Comparison of ENCODE assay signal across 21 mouse cellular contexts in the genomic region with DNA sequence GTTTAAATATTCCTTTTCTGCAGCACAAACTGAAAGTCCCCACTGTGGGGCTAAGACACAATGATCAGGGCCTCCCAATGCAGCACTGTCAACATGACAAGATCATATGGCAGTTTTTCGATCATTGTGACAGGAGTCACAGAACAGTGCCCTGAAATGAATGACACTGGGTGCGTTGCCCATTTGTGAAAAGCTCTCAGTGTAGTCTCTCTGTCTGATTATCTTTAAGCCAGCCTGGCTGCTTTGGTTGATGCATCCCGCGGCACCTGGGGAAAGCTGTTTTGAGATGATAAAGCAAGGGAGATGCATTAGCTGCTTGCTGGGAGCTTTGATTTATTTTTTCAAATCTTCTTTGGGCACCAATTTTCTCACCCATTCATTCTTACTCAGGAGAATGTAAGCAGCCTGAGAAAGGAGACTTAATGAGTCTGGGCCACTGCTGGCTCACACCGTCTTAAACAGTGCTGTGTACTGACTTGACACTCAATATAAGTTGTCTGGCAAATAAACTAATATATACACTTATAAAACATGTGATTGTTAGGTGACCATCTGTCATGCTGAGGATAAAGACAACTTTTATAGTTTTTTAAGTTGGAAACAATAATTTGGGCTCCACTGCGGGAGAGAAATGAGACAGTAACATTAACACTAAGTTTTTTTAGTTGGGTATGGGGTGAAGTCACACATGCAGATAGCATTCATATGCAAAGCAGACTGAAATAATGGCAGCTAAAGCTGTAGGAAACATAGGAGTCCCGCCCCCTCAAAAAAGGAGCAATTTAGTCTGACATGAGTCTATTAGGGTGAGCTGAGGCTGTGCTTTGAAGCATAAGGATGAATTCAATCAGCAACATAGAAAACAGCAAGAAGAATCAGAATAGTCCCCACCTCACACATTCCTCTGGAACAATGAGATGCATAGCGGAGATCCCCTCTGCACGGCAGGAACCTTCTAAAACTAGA.
DNase-seq lines count a peak whose midpoint lies in the region; ATAC-seq and TF ChIP-seq lines count a peak whose summit lies in the region.
"Had no signal": no experiment of that assay in that cellular context is flagged by ENCODE, and none has a peak within 500 bp of the region (broad histone marks: within the 10 kb centered on the region; RNA-seq: fewer than 3 reads in every experiment).

No protein-coding gene starts in this region.

- no peak overlapping the region for H3K4me3 ChIP-seq in layer of hippocampus, adult 2 months
- no peak overlapping the region for H3K4me3 ChIP-seq in forebrain, postnatal 0 days (ENCODE audit: low read depth, low read length)
- no peak overlapping the region for H3K4me3 ChIP-seq in midbrain, embryonic 15.5 days
- H3K4me3 ChIP-seq: embryonic facial prominence, embryonic 13.5 days; heart, embryonic 12.5 days; myocyte had no signal

- H3K36me3 ChIP-seq in forebrain, postnatal 0 days (ENCODE audit: insufficient read depth), result no peaks in the 10 kb centered on the region
- no peaks in the 10 kb centered on the region for H3K36me3 ChIP-seq in midbrain, embryonic 15.5 days (replicated peaks)
- H3K36me3 ChIP-seq: embryonic facial prominence, embryonic 13.5 days; heart, embryonic 12.5 days had no signal

- TF ChIP-seq CTCF in layer of hippocampus, adult 2 months (conservative IDR thresholded peaks at IDR 0.05), result no peak
- no peak for TF ChIP-seq CTCF in forebrain, postnatal 0 days (IDR thresholded peaks at IDR 0.05; ENCODE audit: low read depth)

- ATAC-seq in forebrain, postnatal 0 days, result peak; percentile 88
- ATAC-seq in midbrain, embryonic 15.5 days (replicated peaks), result peak; percentile 90
- no peak for ATAC-seq in erythroblast, adult 5-6 weeks (replicated peaks; ENCODE audit: low FRiP score, poor library complexity, severe bottlenecking)
- no peak for ATAC-seq in megakaryocyte progenitor cell, adult 5-6 weeks (replicated peaks; ENCODE audit: poor library complexity)

- 10% methylated on average over 9 of the region's 9 CpGs for WGBS in forebrain, postnatal 0 days
- 25% methylated on average over 9 of the region's 9 CpGs for WGBS in midbrain, embryonic 15.5 days

- no peak for DNase-seq in layer of hippocampus, adult 2 months (ENCODE audit: low spot score in 2 of 2)
- DNase-seq in layer of hippocampus, postnatal 10 days (ENCODE audit: low spot score in 2 of 2), result no peak
- peak; percentile 12 for DNase-seq in brain, embryonic 18.5 days (ENCODE audit: low read depth, low spot score)
- DNase-seq in forebrain, postnatal 0 days, result peak; percentile 36
- DNase-seq: adrenal gland, adult 8-10 months; cerebellum, adult 9-11 months; gastrocnemius, postnatal 36 days; heart, postnatal 36 days; kidney, adult 11 months; kidney, postnatal 14 days; layer of hippocampus, adult 9-11 months; liver; lung, embryonic 14.5 days; thymus, adult 18-20 months had no signal

- no peak overlapping the region for H3K9ac ChIP-seq in forebrain, postnatal 0 days
- H3K9ac ChIP-seq in midbrain, embryonic 15.5 days, result no peak overlapping the region
- H3K9ac ChIP-seq: embryonic facial prominence, embryonic 13.5 days; heart, embryonic 12.5 days; lung, embryonic 14.5 days had no signal

- H3K27ac ChIP-seq in layer of hippocampus, adult 2 months, result peak overlapping the region; percentile 14; the same call in 1 of the 2 replicates
- 0 out of 2 replicates have a peak overlapping the region, but pooled peaks have one; percentile 36 for H3K27ac ChIP-seq in forebrain, postnatal 0 days (ENCODE audit: low read depth, low read length)
- peak overlapping the region; percentile 21; the same call in 1 of the 2 replicates for H3K27ac ChIP-seq in midbrain, embryonic 15.5 days
- H3K27ac ChIP-seq: embryonic facial prominence, embryonic 13.5 days; macrophage had no signal

- H3K4me2 ChIP-seq in forebrain, postnatal 0 days (ENCODE audit: low read depth), result no peak overlapping the region
- H3K4me2 ChIP-seq in midbrain, embryonic 15.5 days, result no peak overlapping the region
- H3K4me2 ChIP-seq: embryonic facial prominence, embryonic 13.5 days; heart, embryonic 12.5 days; lung, embryonic 14.5 days had no signal

- H3K27me3 ChIP-seq in forebrain, postnatal 0 days (ENCODE audit: insufficient read depth, low read length), result no peaks in the 10 kb centered on the region
- H3K27me3 ChIP-seq in midbrain, embryonic 15.5 days (replicated peaks), result no peaks in the 10 kb centered on the region
- H3K27me3 ChIP-seq: embryonic facial prominence, embryonic 13.5 days; heart, embryonic 12.5 days had no signal

- H3K9me3 ChIP-seq in forebrain, postnatal 0 days (ENCODE audit: low read length), result no peaks in the 10 kb centered on the region
- H3K9me3 ChIP-seq in midbrain, embryonic 15.5 days, result no peaks in the 10 kb centered on the region
- H3K9me3 ChIP-seq: embryonic facial prominence, embryonic 13.5 days; heart, embryonic 12.5 days had no signal

- no peaks in the 10 kb centered on the region; the same call in 1 of the 2 replicates for H3K4me1 ChIP-seq in forebrain, postnatal 0 days (ENCODE audit: insufficient read depth)
- peaks cover 7% of the 10 kb centered on the region; the same call in 1 of the 2 replicates for H3K4me1 ChIP-seq in midbrain, embryonic 15.5 days
- H3K4me1 ChIP-seq: embryonic facial prominence, embryonic 13.5 days; heart, embryonic 12.5 days had no signal

Comparison
In these comparisons a context has a peak if more than half of its experiments do, and no peak if none do; other contexts are left out.
1. DNase-seq: peak in brain, embryonic 18.5 days (single experiment) and forebrain, postnatal 0 days (single experiment); none in layer of hippocampus, adult 2 months (0 of 2) and layer of hippocampus, postnatal 10 days (0 of 2).
2. ATAC-seq: peak in forebrain, postnatal 0 days (single experiment) and midbrain, embryonic 15.5 days (single experiment); none in erythroblast, adult 5-6 weeks (single experiment) and megakaryocyte progenitor cell, adult 5-6 weeks (single experiment).
3. Peak in every context shown above with its lines, with median percentiles within 50 percentile points of each other: H3K27ac ChIP-seq.